Mouse (Mus musculus) midbrain, embryonic 16.5 days (tissue): ENCODE data around the gene Plcxd3. TPM values are rescaled to one million over a fixed set of nuclear protein-coding genes. Genes with fewer than 3 reads are reported as not detected.
A peak's percentile ranks its signal among the peaks of the same experiment; 100 is the strongest.

Source experiments
- ATAC-seq: fragments of 200-750 bp; cut with Nextera tagmentation; 2 replicates; pipeline ENCODE4 v1.8.0; 2017; ENCODE audit warnings: moderate TSS enrichment
- H3K27ac ChIP-seq: fragments of 300-500 bp; sonication (generic); 2 replicates; pipeline ENCODE4 v1.5.1; 2014; ENCODE audit warnings: mild to moderate bottlenecking, low read length, mixed read lengths
- H3K27me3 ChIP-seq: fragments of 300-500 bp; sonication (generic); 2 replicates; pipeline ENCODE4 v1.6.1; 2014; ENCODE audit warnings: low read depth, low read length, mixed read lengths; ENCODE audit not compliant: control insufficient read depth, insufficient read depth
- H3K36me3 ChIP-seq: fragments of 300-500 bp; sonication (generic); 2 replicates; pipeline ENCODE4 v1.6.1; 2014; ENCODE audit warnings: mild to moderate bottlenecking, low read length, moderate library complexity, mixed read lengths; ENCODE audit not compliant: control insufficient read depth, insufficient read depth
- H3K4me1 ChIP-seq: fragments of 300-500 bp; sonication (generic); 2 replicates; pipeline ENCODE4 v1.6.1; 2014; ENCODE audit warnings: mild to moderate bottlenecking, low read length, mixed read lengths; ENCODE audit not compliant: control insufficient read depth, insufficient read depth
- H3K4me2 ChIP-seq: fragments of 300-500 bp; sonication (generic); 2 replicates; pipeline ENCODE4 v1.6.1; 2014; ENCODE audit warnings: mild to moderate bottlenecking, low read length, mixed read lengths
- H3K4me3 ChIP-seq: fragments of 300-500 bp; sonication (generic); 2 replicates; pipeline ENCODE4 v1.5.1; 2014; ENCODE audit warnings: low read depth, mild to moderate bottlenecking, low read length, moderate library complexity, mixed read lengths
- H3K9ac ChIP-seq: fragments of 300-500 bp; sonication (generic); 2 replicates; pipeline ENCODE4 v1.6.1; 2014; ENCODE audit warnings: low read depth, low read length, mixed read lengths
- H3K9me3 ChIP-seq: fragments of 300-500 bp; sonication (generic); replicated peaks from 2 replicates; pipeline ENCODE4 v1.6.1; 2014; ENCODE audit warnings: mild to moderate bottlenecking, low read length, mixed read lengths; ENCODE audit not compliant: control insufficient read depth, poor library complexity, severe bottlenecking
- WGBS: fragments of 180-500 bp; shearing (Covaris S2); extraction: QIAGEN DNeasy Blood & Tissue Kit; methylation state at CpG from one replicate; pipeline ENCODE4 v1.1.7; 2014; 5-methylcytosine and 5-hydroxymethylcytosine counted together
- polyA plus RNA-seq: library from polyadenylated mRNA; unstranded; fragments of >200 nt; fragmentation: Nextera tagmentation; extraction: Ambion mirVana; gene quantifications from 2 replicates; pipeline ENCODE4 v1.2.1, GENCODE M21; 2015

Gene Plcxd3
- polyA plus RNA-seq, 1 experiment from 2014 or later = 104 TPM

DNA sequence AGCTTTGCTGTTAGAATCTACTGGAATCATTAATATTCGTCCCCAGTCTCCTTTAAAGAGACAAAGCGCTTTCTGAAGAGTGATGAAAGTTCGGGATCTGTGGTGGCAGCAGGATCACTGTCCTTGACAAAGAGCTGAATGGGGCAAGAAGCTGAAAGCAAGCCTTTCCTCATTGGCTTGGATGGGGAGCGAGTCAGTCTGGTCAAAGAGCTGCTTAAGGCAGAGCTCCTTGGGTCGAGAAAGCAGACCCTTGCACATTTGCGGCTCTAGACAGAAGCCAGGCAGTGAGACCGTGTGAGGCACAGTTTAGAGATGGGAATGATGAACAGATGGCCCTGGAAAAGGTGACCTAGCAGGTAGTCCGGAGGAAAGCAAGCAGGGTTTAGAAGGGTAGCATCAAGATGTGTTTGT lies 935 bp downstream of the Plcxd3 start:
- Histone ChIP-seq H3K36me3 (no peaks in the 10 kb centered on the region), H3K9ac (peak overlapping the region; percentile 67), H3K4me3 (peak overlapping the region; percentile 56), H3K27me3 (no peaks in the 10 kb centered on the region), H3K4me2 (peak overlapping the region; percentile 65), H3K9me3 (no peaks in the 10 kb centered on the region), H3K4me1 (peaks cover 22% of the 10 kb centered on the region), H3K27ac (peak overlapping the region; percentile 79)
- WGBS = 7% methylated on average over 8 of the region's 8 CpGs
- peak; percentile 44 for ATAC-seq

DNA sequence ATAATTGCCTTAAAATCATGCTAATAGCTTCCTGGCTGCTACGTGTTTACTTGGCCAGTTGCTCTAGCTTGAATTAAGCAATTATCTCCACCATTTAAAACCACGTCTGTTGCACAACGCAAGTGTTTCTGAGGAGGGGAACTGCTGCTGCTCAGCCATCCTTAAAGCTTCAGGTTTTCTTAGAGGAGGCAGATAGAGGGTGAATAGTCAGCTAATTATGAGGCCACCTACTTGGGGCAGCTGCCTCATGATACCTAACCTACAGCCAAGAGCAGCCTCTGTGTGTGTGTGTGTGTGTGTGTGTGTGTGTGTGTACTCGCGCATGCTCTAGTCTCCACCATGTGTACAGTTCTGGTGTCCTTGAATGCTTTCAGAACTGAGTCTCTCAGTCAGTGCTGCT lies 3.5 kb downstream of the Plcxd3 start:
- H3K27me3 ChIP-seq = no peaks in the 10 kb centered on the region
- WGBS = 60% methylated on average over 5 of the region's 5 CpGs
- no peak for ATAC-seq
- no peak overlapping the region for H3K4me3 ChIP-seq
- peak overlapping the region; percentile 43 for H3K4me2 ChIP-seq
- H3K9ac ChIP-seq = no peak overlapping the region
- no peak overlapping the region for H3K27ac ChIP-seq
- H3K36me3 ChIP-seq = no peaks in the 10 kb centered on the region
- H3K9me3 ChIP-seq = no peaks in the 10 kb centered on the region
- H3K4me1 ChIP-seq = peaks cover 22% of the 10 kb centered on the region

DNA sequence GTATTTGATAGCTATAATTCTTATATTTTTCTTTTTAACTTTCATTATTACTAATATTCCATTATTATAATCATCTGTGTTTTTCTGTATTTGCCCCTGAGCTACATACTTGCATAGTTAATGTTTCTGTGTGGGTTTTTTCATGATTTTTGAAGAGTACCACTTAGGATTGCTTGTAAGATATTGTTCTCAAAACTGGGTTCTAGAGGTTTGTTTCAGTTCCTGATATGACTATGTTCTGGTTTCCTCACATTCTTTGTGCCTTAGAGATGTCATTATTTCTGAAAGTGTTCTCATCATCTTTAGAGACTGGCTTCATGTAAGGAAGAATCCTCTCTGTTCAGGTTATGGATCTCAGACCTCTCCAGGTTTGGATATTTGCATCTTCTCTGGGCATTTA lies 12.5 kb downstream of the Plcxd3 start:
- no peak for ATAC-seq
- Histone ChIP-seq H3K4me2 (no peak overlapping the region), H3K27ac (no peak overlapping the region), H3K9ac (no peak overlapping the region), H3K27me3 (no peaks in the 10 kb centered on the region), H3K4me1 (no peaks in the 10 kb centered on the region), H3K9me3 (no peaks in the 10 kb centered on the region; the same call in 1 of the 2 replicates), H3K4me3 (no peak overlapping the region), H3K36me3 (no peaks in the 10 kb centered on the region)

DNA sequence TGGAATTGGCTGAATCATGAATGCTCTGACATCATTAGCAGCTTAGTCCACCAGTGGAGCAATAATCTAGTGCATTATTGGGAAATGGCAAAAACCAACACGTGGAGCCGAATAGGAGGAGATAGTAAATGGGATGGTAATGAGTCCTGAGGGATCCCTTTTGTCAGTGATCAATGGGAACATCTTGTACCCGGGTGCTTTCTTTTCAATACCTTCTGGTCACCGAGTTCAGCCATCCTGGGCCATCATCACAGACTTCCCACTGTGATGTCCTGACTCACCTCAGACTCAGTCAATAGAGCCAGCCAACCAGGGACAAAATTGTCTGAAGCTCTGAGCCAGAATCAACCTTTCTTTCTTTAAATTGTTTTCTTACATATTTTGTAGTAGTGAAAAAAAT lies 24.8 kb downstream of the Plcxd3 start:
- Histone ChIP-seq H3K4me1 (peaks cover 2% of the 10 kb centered on the region; the same call in 1 of the 2 replicates), H3K4me3 (no peak overlapping the region), H3K36me3 (0 out of 2 replicates have a peak, but pooled peaks cover 2% of the 10 kb centered on the region), H3K9me3 (no peaks in the 10 kb centered on the region), H3K9ac (no peak overlapping the region), H3K27me3 (no peaks in the 10 kb centered on the region), H3K4me2 (no peak overlapping the region), H3K27ac (no peak overlapping the region)
- ATAC-seq = no peak
- 21% methylated on average over 4 of the region's 4 CpGs for WGBS

DNA sequence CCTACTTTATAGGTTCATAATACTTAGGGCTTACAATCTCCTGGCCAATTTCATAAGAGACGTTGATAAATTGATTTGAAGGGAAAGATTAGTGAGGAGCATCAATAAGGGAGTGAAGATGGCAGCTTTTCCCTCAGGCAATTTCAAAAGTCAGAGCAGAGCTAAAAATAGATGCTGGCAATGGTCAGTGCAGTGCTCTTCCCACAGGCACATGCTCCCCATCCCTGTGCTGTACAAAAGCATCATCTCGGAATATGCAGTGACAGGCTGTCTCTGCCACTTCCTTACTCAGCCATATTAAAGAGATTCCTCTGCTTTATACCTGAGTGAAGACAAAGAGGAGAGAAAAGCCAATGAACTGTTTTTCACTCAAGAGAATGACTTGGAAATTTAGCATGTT lies 36.0 kb downstream of the Plcxd3 start:
- Histone ChIP-seq H3K27me3 (no peaks in the 10 kb centered on the region), H3K4me1 (peaks cover 4% of the 10 kb centered on the region; the same call in 1 of the 2 replicates), H3K4me2 (no peak overlapping the region), H3K27ac (no peak overlapping the region), H3K36me3 (no peaks in the 10 kb centered on the region), H3K9ac (no peak overlapping the region), H3K9me3 (no peaks in the 10 kb centered on the region), H3K4me3 (no peak overlapping the region)
- 31% methylated on average over 2 of the region's 2 CpGs for WGBS
- peak; percentile 85 for ATAC-seq

DNA sequence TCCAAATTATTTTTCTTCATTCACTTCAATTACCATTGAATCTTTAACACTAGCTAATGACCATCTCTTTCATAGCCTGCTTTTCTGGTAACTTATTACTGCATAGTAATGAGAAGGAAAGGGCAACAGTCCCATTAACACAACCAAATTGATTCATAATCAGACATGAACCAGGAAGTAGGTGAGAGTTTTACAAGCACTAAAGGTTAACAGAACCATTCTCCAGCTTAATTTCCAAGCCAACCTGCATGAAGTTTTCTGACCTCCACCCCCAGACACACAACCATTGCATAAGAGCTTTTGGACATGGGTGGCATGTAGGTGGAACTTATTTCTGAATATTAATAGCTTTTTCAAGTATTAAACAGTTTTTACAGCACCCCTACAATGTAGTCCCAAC lies 64.8 kb downstream of the Plcxd3 start:
- no peak overlapping the region for H3K4me3 ChIP-seq
- no peaks in the 10 kb centered on the region for H3K4me1 ChIP-seq
- no peak overlapping the region for H3K9ac ChIP-seq
- no peaks in the 10 kb centered on the region for H3K36me3 ChIP-seq
- no peak for ATAC-seq
- no peaks in the 10 kb centered on the region for H3K27me3 ChIP-seq
- no peak overlapping the region for H3K27ac ChIP-seq
- H3K9me3 ChIP-seq = no peaks in the 10 kb centered on the region
- no peak overlapping the region for H3K4me2 ChIP-seq

DNA sequence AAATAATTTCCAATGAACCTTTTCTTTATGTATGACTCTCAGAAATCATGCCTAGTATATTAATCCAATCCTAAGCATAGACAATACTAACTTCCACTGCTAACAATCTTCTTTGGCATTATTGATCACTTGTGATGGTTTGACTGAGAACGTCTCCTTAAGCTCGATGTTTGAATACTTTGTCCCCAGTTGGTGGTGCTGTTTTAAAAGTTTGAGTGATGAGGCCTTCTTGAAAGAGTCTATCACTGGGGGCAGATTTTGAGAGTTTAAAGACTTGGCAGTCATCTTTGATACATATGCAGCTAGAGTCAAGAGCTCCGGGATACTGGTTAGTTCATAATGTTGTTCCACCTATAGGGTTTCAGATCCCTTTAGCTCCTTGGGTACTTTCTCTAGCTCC lies 120.9 kb downstream of the Plcxd3 start:
- Histone ChIP-seq H3K4me2 (no peak overlapping the region), H3K36me3 (no peaks in the 10 kb centered on the region), H3K4me3 (no peak overlapping the region), H3K27ac (no peak overlapping the region), H3K9ac (no peak overlapping the region), H3K4me1 (no peaks in the 10 kb centered on the region), H3K9me3 (no peaks in the 10 kb centered on the region), H3K27me3 (no peaks in the 10 kb centered on the region)
- ATAC-seq = no peak
- 88% methylated on average over 3 of the region's 3 CpGs for WGBS

DNA sequence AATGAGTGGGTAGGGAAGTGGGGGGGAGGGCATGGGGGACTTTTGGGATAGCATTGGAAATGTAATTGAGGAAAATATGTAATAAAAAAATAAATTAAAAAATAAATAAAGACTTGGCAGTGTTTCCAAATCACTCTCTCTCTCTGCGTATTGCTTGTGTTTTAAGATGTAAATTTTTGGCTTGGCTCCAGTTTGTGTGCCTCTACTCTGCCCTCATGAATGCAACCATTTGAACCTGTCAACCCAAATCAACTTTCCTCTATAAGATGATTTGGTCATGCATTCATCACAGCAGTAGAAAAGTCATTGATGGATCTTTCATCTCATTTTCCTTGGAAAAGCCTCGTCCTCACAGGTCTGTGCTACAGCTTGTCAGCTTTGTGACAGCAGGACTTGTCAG lies 121.7 kb downstream of the Plcxd3 start:
- Histone ChIP-seq H3K4me1 (no peaks in the 10 kb centered on the region), H3K27ac (no peak overlapping the region), H3K4me3 (no peak overlapping the region), H3K9me3 (no peaks in the 10 kb centered on the region), H3K27me3 (no peaks in the 10 kb centered on the region), H3K9ac (no peak overlapping the region), H3K4me2 (no peak overlapping the region), H3K36me3 (no peaks in the 10 kb centered on the region)
- no peak for ATAC-seq
- WGBS = 46% methylated on average over 2 of the region's 2 CpGs

DNA sequence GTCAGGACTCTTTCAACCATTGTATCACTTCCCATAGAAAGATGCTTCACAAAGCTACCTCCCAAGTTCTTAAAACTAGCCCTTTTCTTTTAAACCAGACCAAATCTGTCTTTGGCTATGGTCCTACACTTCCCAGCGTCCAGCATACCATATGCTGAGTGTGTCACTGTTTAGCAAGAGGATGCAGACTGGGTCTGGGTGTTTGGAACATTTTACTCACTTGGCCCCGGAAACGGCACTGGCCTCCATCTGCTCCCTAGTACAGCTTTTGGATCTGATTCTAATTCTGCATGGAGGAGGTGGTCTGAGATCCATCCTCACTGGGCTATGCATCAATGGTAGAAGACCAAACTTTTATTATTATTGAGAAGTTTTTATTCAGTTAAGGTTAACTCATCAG lies 122.7 kb downstream of the Plcxd3 start:
- Histone ChIP-seq H3K27ac (no peak overlapping the region), H3K4me1 (no peaks in the 10 kb centered on the region), H3K27me3 (no peaks in the 10 kb centered on the region), H3K36me3 (no peaks in the 10 kb centered on the region), H3K9ac (no peak overlapping the region), H3K4me3 (no peak overlapping the region), H3K4me2 (no peak overlapping the region), H3K9me3 (no peaks in the 10 kb centered on the region)
- no peak for ATAC-seq
- WGBS = 89% methylated on average over 3 of the region's 3 CpGs

DNA sequence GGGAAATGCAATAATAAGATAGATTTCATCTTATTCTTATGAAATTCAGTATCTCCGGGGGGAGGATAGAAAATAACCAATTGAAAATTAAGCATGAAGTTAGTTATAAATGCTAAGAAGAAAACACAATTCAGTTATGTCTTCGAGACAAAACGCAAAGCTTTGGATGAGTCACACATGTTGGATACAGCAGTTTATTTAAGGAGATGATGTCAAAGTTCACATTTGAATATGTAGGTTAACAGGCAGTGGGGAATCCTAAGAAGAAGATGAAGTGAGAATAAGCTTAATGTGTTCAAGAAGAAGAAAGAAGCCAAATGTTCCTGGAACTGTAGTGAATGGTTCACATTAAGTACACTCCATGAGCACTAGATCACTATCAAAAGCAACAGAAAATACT lies 128.1 kb downstream of the Plcxd3 start:
- no peak overlapping the region for H3K4me2 ChIP-seq
- H3K36me3 ChIP-seq = no peaks in the 10 kb centered on the region
- no peaks in the 10 kb centered on the region for H3K4me1 ChIP-seq
- ATAC-seq = no peak
- H3K9me3 ChIP-seq = no peaks in the 10 kb centered on the region
- H3K27ac ChIP-seq = no peak overlapping the region
- 95% methylated on average over 3 of the region's 3 CpGs for WGBS
- no peak overlapping the region for H3K9ac ChIP-seq
- no peak overlapping the region for H3K4me3 ChIP-seq
- no peaks in the 10 kb centered on the region for H3K27me3 ChIP-seq
